Mouse (Mus musculus) limb, embryonic 14.5 days (tissue): ENCODE results near the gene Nup62. TPM values are rescaled to one million over a fixed set of nuclear protein-coding genes. Genes with fewer than 3 reads are reported as not detected.

Experiments used
- ATAC-seq: fragments of 200-750 bp; cut with Nextera tagmentation; 2 replicates; pipeline ENCODE4 v1.8.0; 2017; ENCODE audit warnings: low read depth, moderate number of reproducible peaks, moderate TSS enrichment; ENCODE audit not compliant: low FRiP score
- DNase-seq: peaks from one replicate; pipeline ENCODE4 v3.0.0-alpha.2; 2015; ENCODE audit warnings: low spot score
- H3K27ac ChIP-seq: fragments of 300-500 bp; sonication (generic); replicated peaks from 2 replicates; pipeline ENCODE4 v1.5.1; 2014; ENCODE audit warnings: low read depth, mild to moderate bottlenecking, low read length, moderate library complexity, mixed read lengths
- H3K27me3 ChIP-seq: fragments of 300-500 bp; sonication (generic); 2 replicates; pipeline ENCODE4 v1.6.1; 2014; ENCODE audit warnings: low read length, mixed read lengths; ENCODE audit not compliant: control insufficient read depth, insufficient read depth
- H3K36me3 ChIP-seq: fragments of 300-500 bp; sonication (generic); 2 replicates; pipeline ENCODE4 v1.6.1; 2014; ENCODE audit warnings: mild to moderate bottlenecking, low read length, moderate library complexity, mixed read lengths; ENCODE audit not compliant: control insufficient read depth, insufficient read depth
- H3K4me1 ChIP-seq: fragments of 300-500 bp; sonication (generic); 2 replicates; pipeline ENCODE4 v1.6.1; 2014; ENCODE audit warnings: antibody characterized with exemption, low read length, mixed read lengths; ENCODE audit not compliant: control insufficient read depth, insufficient read depth
- H3K4me2 ChIP-seq: fragments of 300-500 bp; sonication (generic); replicated peaks from 2 replicates; pipeline ENCODE4 v1.6.1; 2014; ENCODE audit warnings: low read depth, mild to moderate bottlenecking, low read length, moderate library complexity; ENCODE audit not compliant: severe bottlenecking
- H3K4me3 ChIP-seq: fragments of 300-500 bp; sonication (generic); replicated peaks from 2 replicates; pipeline ENCODE4 v1.5.1; 2014; ENCODE audit warnings: low read length
- H3K9ac ChIP-seq: fragments of 300-500 bp; sonication (generic); 2 replicates; pipeline ENCODE4 v1.6.1; 2014; ENCODE audit warnings: mild to moderate bottlenecking, low read depth, low read length, moderate library complexity; ENCODE audit not compliant: severe bottlenecking
- H3K9me3 ChIP-seq: fragments of 300-500 bp; sonication (generic); 2 replicates; pipeline ENCODE4 v1.6.1; 2016; ENCODE audit warnings: low read length; ENCODE audit not compliant: control insufficient read depth
- POLR2A ChIP-seq: fragments of 200-500 bp; IDR thresholded peaks from 2 replicates; pipeline ENCODE4 v1.8.0; 2012; ENCODE audit warnings: inconsistent platforms, mild to moderate bottlenecking, moderate library complexity, borderline replicate concordance; ENCODE audit not compliant: insufficient read depth, insufficient read length; ENCODE audit errors: extremely low read depth
- WGBS: fragments of 180-500 bp; shearing (Covaris S2); extraction: QIAGEN DNeasy Blood & Tissue Kit; methylation state at CpG from one replicate; pipeline ENCODE4 v1.1.7; 2014; 5-methylcytosine and 5-hydroxymethylcytosine counted together
- polyA plus RNA-seq, 2 experiments: library from polyadenylated mRNA; depleted of rRNA in 1 of 2; stranded (reverse) in 1 of 2; unstranded in 1 of 2; fragments of >200 nt; fragmentation: Nextera tagmentation in 1 of 2; extraction: Ambion mirVana in 1 of 2; gene quantifications; 2 replicates each; pipeline versions ENCODE4 v1.2.1 to v1.2.3; 2012 to 2014

Gene Nup62
- polyA plus RNA-seq, 2 experiments: 53.9 to 92.5 TPM

DNA sequence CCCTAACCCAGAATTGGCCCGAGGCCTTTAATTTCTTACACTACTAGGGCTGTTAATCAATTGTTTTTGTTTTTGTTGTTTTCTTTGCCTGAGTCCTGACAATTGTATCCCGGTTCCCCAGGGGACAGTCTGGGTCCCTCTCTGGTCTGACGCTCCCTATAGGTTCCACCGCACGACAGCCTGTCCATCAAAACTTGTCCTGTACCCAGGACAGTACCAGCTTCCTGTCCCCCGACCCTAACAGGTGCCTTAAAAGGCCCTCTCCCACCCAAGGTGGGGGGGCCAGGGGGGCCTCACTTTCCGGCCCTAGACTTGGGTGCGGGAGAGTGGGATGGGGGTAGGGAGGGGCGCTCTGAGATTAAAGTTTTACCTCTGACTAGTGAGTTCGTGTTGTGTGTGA is 39.1 kb downstream of the Nup62 start:
- H3K4me2 ChIP-seq: peak overlapping the region; percentile 95
- H3K9ac ChIP-seq: peak overlapping the region; percentile 54
- peaks cover 16% of the 10 kb centered on the region for H3K36me3 ChIP-seq
- DNase-seq: no peak
- ATAC-seq: no peak
- peak overlapping the region; percentile 84 for H3K27ac ChIP-seq
- H3K27me3 ChIP-seq: no peaks in the 10 kb centered on the region
- H3K4me3 ChIP-seq: peak overlapping the region; percentile 51
- WGBS: 47% methylated on average over 10 of the region's 10 CpGs
- no peaks in the 10 kb centered on the region for H3K9me3 ChIP-seq
- peaks cover 27% of the 10 kb centered on the region for H3K4me1 ChIP-seq
- no peak for TF ChIP-seq POLR2A

DNA sequence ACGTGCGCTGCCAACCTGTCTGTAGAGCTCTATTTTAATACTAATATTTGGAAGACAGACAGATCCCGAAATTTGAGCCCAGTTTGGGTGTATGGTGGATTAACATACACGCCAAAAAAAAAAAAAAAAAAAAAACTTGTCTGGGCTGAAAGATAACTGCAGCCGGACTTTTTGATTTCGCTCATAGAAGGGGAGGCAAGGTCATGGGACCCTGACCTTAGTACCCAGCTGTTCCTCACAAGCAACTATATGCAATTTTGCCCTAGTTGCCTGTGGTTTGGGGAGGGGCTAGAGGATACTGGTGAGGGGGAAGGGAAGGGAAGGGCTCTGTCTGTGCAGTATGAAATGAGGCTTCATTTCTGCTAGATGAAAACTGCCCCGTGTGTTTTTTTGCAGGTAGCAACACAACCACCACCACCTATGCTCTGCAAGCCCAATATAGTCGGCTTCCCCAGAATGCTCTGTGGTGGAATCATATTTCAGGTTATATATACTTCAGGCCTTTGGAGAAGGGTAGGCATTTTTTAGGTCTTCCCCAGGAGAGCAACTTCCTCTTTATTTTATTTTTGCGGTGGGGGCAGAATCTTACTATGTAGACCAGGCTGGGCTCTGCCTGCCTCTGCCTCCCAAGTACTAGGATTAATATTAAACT is 40.5 kb downstream of the Nup62 start:
- H3K4me1 ChIP-seq: peaks cover 21% of the 10 kb centered on the region
- TF ChIP-seq POLR2A: no peak
- no peak overlapping the region for H3K9ac ChIP-seq

DNA sequence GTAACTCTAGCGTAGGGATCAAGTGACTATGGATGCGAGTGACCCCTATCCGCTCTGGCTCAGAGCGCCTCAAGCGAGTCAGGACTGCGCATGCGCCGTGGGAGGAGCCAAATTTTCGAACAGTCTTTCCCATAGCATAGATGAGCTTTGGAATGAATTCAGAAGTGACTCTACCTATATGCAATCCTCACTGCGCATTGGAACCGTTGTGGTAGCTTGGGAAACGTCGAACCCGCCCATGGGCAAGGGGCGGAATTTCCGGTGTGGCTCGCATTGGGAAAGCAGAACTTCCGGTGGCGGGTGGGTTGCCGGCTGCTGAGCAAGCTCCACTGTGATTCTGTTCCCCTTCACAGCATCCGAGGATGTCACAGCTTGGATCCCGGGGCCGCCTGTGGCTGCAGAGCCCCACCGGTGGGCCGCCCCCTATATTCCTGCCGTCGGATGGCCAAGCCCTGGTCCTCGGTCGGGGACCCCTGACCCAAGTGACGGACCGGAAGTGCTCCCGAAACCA is 41.2 kb downstream of the Nup62 start, which contains the start of gene Pnkp:
Gene Pnkp (plus strand): TSS at position 98 of the 511 bp plus-strand sequence.
- under 1% methylated on average over 32 of the region's 32 CpGs for WGBS
- peak; percentile 93 for DNase-seq
- TF ChIP-seq POLR2A: 0 out of 2 replicates have a peak, but pooled peaks have one; percentile 24
- peak; percentile 58 for ATAC-seq
- Histone ChIP-seq H3K4me2 (peak within 1 kb of the TSS; percentile 92), H3K27ac (peak within 1 kb of the TSS; percentile 79), H3K9ac (peak within 1 kb of the TSS; percentile 76), H3K27me3 (no peaks in the 10 kb centered on the region), H3K4me3 (peak within 1 kb of the TSS; percentile 74), H3K4me1 (peaks cover 21% of the 10 kb centered on the region), H3K9me3 (no peaks in the 10 kb centered on the region), H3K36me3 (peaks cover 21% of the 10 kb centered on the region)

More for the DNA sequence above, 40.5 kb downstream of the Nup62 start:
- Histone ChIP-seq H3K4me3 (peak overlapping the region; percentile 74), H3K36me3 (peaks cover 22% of the 10 kb centered on the region), H3K9me3 (no peaks in the 10 kb centered on the region), H3K4me2 (peak overlapping the region; percentile 92), H3K27ac (peak overlapping the region; percentile 79; the same call in 1 of the 2 replicates), H3K27me3 (no peaks in the 10 kb centered on the region)
- 65% methylated on average over 9 of the region's 9 CpGs for WGBS
- ATAC-seq (no peak), DNase-seq (no peak)

DNA sequence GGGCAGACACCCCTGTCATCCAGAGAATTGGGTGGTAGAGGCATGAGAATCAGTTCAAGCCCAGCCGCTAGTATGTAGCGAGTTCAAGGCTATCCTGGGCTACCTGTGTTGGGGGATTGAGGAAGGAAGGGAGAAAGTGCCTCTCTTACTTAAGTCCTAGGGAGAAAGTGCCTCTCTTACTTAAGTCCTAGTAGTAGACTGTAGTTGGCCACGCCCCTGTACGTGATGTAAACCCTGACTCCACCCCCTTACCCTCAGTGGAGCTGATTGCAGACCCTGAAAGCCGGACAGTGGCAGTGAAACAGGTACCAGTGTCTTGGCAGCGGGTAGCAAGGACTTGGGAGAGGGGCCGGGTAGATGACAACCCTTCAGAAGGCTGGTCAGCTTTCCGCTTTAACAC is 42.0 kb downstream of the Nup62 start:
- peak overlapping the region; percentile 76 for H3K9ac ChIP-seq
- H3K27ac ChIP-seq: no peak overlapping the region
- WGBS: 27% methylated on average over 8 of the region's 8 CpGs
- DNase-seq (peak; percentile 48), ATAC-seq (no peak)
- H3K4me3 ChIP-seq: peak overlapping the region; percentile 74
- H3K27me3 ChIP-seq: no peaks in the 10 kb centered on the region
- peaks cover 21% of the 10 kb centered on the region for H3K4me1 ChIP-seq
- H3K4me2 ChIP-seq: peak overlapping the region; percentile 92
- no peaks in the 10 kb centered on the region for H3K9me3 ChIP-seq
- H3K36me3 ChIP-seq: peaks cover 25% of the 10 kb centered on the region
- no peak for TF ChIP-seq POLR2A

DNA sequence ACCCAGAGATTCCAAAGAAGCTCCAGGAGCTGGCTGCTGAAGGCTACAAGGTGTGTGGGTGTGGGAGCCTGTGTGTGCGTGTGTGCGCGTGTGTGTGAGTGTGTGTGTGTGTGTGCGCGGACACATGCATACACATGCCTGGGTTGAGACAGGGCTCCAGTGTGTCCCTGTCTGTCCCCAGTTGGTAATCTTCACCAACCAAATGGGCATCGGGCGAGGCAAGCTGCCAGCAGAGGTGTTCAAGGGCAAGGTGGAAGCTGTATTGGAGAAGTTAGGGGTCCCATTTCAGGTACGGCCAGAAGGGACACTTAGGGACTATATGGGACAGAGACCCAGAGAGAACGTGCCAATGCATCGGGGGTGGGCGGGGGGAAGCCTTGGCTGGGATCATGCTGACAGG is 44.0 kb downstream of the Nup62 start:
- H3K4me1 ChIP-seq: peaks cover 12% of the 10 kb centered on the region
- H3K36me3 ChIP-seq: peaks cover 41% of the 10 kb centered on the region

More for the DNA sequence above, 44.0 kb downstream of the Nup62 start:
- ATAC-seq: no peak
- Histone ChIP-seq H3K27ac (no peak overlapping the region), H3K9ac (no peak overlapping the region), H3K27me3 (no peaks in the 10 kb centered on the region), H3K4me3 (no peak overlapping the region), H3K9me3 (no peaks in the 10 kb centered on the region), H3K4me2 (no peak overlapping the region)
- WGBS: 93% methylated on average over 11 of the region's 11 CpGs
- DNase-seq: no peak
- TF ChIP-seq POLR2A: no peak
